7 mouse cellular contexts compared by ENCODE assay signal in the genomic region with DNA sequence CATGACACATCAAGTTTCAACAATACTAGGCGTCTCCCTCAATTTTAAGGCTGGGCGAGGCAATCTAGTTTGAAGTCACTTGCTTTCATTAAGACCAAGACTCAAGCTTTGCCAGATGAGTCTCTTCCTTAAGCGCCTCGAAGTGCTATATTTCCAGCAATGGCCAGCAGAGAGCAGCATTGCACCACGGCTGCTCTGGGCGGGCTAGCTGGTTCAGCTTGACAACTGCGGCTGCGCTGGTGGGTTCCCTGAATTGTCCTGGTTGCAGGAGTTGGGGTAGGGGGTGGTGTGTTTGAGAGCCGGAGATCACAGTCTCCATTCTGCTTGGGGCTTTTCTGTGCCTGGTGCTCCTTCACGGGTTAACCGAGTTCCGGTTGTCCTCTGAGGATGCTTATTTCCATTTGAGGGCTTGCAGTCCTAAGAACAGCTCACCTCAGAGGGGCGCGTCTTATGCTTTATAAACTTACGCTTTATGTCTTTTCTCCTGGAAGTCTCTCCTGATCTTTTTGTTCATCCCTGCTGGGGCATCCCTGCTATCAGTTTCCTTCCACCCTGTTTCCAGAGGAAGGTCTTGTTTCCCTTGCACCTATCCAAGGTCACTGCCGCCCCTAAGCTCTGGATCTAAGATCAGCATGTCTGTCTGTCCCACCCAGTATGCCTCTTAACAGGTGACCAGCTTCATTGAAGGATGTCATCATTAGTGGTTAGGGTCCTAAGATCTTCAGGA. TPM values are rescaled to one million over a fixed set of nuclear protein-coding genes. Genes with fewer than 3 reads are reported as not detected.
A peak's percentile ranks its signal among the peaks of the same experiment; 100 is the strongest.
DNase-seq lines count a peak whose midpoint lies in the region; ATAC-seq and TF ChIP-seq lines count a peak whose summit lies in the region.

No protein-coding gene starts in this region.

- TF ChIP-seq POLR2A in bone marrow macrophage, adult 2 months (IDR thresholded peaks at IDR 0.05; ENCODE audit: borderline replicate concordance, low read depth, low read length): no peak
- no peak for TF ChIP-seq POLR2A in spleen, adult 2 months (IDR thresholded peaks at IDR 0.05; ENCODE audit: low read depth, low read length)

- no peak overlapping the region for H3K9ac ChIP-seq in embryonic facial prominence, embryonic 15.5 days

- H3K4me3 ChIP-seq in bone marrow macrophage, adult 2 months (ENCODE audit: insufficient read depth, low read length): no peak overlapping the region
- H3K4me3 ChIP-seq in embryonic facial prominence, embryonic 15.5 days (replicated peaks): no peak overlapping the region
- no peak overlapping the region for H3K4me3 ChIP-seq in spleen, adult 2 months (ENCODE audit: extremely low read depth, insufficient read depth, insufficient read length)

- no peaks in the 10 kb centered on the region for H3K36me3 ChIP-seq in embryonic facial prominence, embryonic 15.5 days
- H3K36me3 ChIP-seq in spleen, adult 2 months (ENCODE audit: control insufficient read depth, insufficient read depth, low read length): no peaks in the 10 kb centered on the region

- H3K4me1 ChIP-seq in bone marrow macrophage, adult 2 months (ENCODE audit: control insufficient read depth, insufficient read depth, low read length): no peaks in the 10 kb centered on the region
- H3K4me1 ChIP-seq in embryonic facial prominence, embryonic 15.5 days: no peaks in the 10 kb centered on the region
- H3K4me1 ChIP-seq in spleen, adult 2 months (ENCODE audit: control insufficient read depth, insufficient read depth, insufficient read length): no peaks in the 10 kb centered on the region

- 18% methylated on average over 16 of the region's 16 CpGs for WGBS in embryonic facial prominence, embryonic 15.5 days
- 23% methylated on average over 16 of the region's 16 CpGs for WGBS in spleen, adult 2 months

- H3K27me3 ChIP-seq in embryonic facial prominence, embryonic 15.5 days: peaks cover 29% of the 10 kb centered on the region
- no peaks in the 10 kb centered on the region for H3K27me3 ChIP-seq in spleen, adult 2 months (ENCODE audit: control insufficient read depth, insufficient read depth, low read length)

- H3K9me3 ChIP-seq in embryonic facial prominence, embryonic 15.5 days (replicated peaks): no peaks in the 10 kb centered on the region

- TF ChIP-seq CTCF in bone marrow macrophage, adult 2 months (IDR thresholded peaks at IDR 0.05; ENCODE audit: low read depth, low read length): peak; percentile 69
- peak; percentile 54; the same call in 1 of the 2 replicates for TF ChIP-seq CTCF in spleen, adult 2 months (IDR thresholded peaks at IDR 0.05; ENCODE audit: extremely low read depth, insufficient read depth, insufficient read length, insufficient replicate concordance)

- peak overlapping the region; percentile 31; the same call in 1 of the 2 replicates for H3K4me2 ChIP-seq in embryonic facial prominence, embryonic 15.5 days (replicated peaks)

- no peak overlapping the region for H3K27ac ChIP-seq in bone marrow macrophage, adult 2 months (ENCODE audit: insufficient read depth, low read depth, low read length)
- no peak overlapping the region for H3K27ac ChIP-seq in embryonic facial prominence, embryonic 15.5 days (replicated peaks)
- no peak overlapping the region for H3K27ac ChIP-seq in spleen, adult 2 months (ENCODE audit: insufficient read depth, low read length)

- no peak for ATAC-seq in embryonic facial prominence, embryonic 15.5 days (ENCODE audit: insufficient number of reproducible peaks, low FRiP score, low TSS enrichment, low read depth)

- intact Hi-C loops in heart, postnatal 36 days (cut with DNase I): loop anchor here (2.0 to 5.0 kb wide), 3 partner anchors 300 to 1401 kb away; no protein-coding TSS in a partner anchor

- DNase-seq in MEL-GATA-1-ER (ENCODE audit: extremely low read depth, low read depth): peak; percentile 23
- DNase-seq in heart, postnatal 36 days: peak; percentile 67 to 77
- DNase-seq in layer of hippocampus, postnatal 10 days (ENCODE audit: low spot score in 2 of 2): peak; percentile 94 to 95
- DNase-seq in mesoderm, embryonic 11.5 days (ENCODE audit: low read depth, low spot score): peak; percentile 90
- DNase-seq in spleen, adult 2 months (ENCODE audit: low read depth in 1 of 2, low spot score in 2 of 2): peak in 1 of 2 experiments; percentile 34

RNA-seq across cellular contexts. Expression of gene Grid1, which starts 9.0 kb away (rescaled TPM):
- polyA plus RNA-seq in bone marrow macrophage, adult 2 months (2012; ENCODE audit: insufficient read depth, insufficient read length, missing spikeins): not detected in 2 replicates
- 1.4 and 1.5 TPM in 2 replicates for polyA plus RNA-seq in embryonic facial prominence, embryonic 15.5 days (2015; fragmentation: Nextera tagmentation; extraction: Ambion mirVana)
- total RNA-seq in heart, postnatal 36 days (2021): under 1 TPM in 1 of 2 experiments, not detected in 1; 0.06 TPM
- 10 to 100 TPM; 48.4 to 51.1 TPM for total RNA-seq in layer of hippocampus, postnatal 10 days (2021)
- 0.02 TPM in 1 of 2 replicates, not detected in the other for polyA plus RNA-seq in spleen, adult 2 months (2012; rRNA removed)
